25 mouse cellular contexts compared by ENCODE assay signal in genomic region chr2:117763631-117764030, GRCm38 (mm10).
DNase-seq lines count a peak whose midpoint lies in the region; ATAC-seq and TF ChIP-seq lines count a peak whose summit lies in the region.
"Had no signal": no experiment of that assay in that cellular context is flagged by ENCODE, and none has a peak within 500 bp of the region (broad histone marks: within the 10 kb centered on the region; RNA-seq: fewer than 3 reads in every experiment).

No protein-coding gene starts in this region.

- H3K4me2 ChIP-seq in kidney, embryonic 15.5 days = no peak overlapping the region
- no peak overlapping the region for H3K4me2 ChIP-seq in lung, embryonic 14.5 days
- H3K4me2 ChIP-seq in stomach, embryonic 14.5 days (replicated peaks; ENCODE audit: low read depth, low read length) = no peak overlapping the region
- no peak overlapping the region for H3K4me2 ChIP-seq in stomach, postnatal 0 days (replicated peaks; ENCODE audit: low read depth)
- H3K4me2 ChIP-seq: embryonic facial prominence, embryonic 12.5 days; embryonic facial prominence, embryonic 15.5 days; heart, embryonic 11.5 days; hindbrain, embryonic 12.5 days had no signal

- no peaks in the 10 kb centered on the region for H3K27me3 ChIP-seq in kidney, embryonic 15.5 days
- no peaks in the 10 kb centered on the region for H3K27me3 ChIP-seq in lung, embryonic 14.5 days (ENCODE audit: insufficient read depth, low read length)
- H3K27me3 ChIP-seq in stomach, embryonic 14.5 days (ENCODE audit: control insufficient read depth, insufficient read depth, low read length) = no peaks in the 10 kb centered on the region
- no peaks in the 10 kb centered on the region for H3K27me3 ChIP-seq in stomach, postnatal 0 days (ENCODE audit: control insufficient read depth, insufficient read depth, low read length)
- H3K27me3 ChIP-seq: CH12.LX; embryonic facial prominence, embryonic 12.5 days; embryonic facial prominence, embryonic 15.5 days; hindbrain, embryonic 12.5 days; Patski had no signal

- H3K36me3 ChIP-seq in kidney, embryonic 15.5 days = no peaks in the 10 kb centered on the region
- H3K36me3 ChIP-seq in lung, embryonic 14.5 days (ENCODE audit: insufficient read depth) = no peaks in the 10 kb centered on the region
- H3K36me3 ChIP-seq in stomach, embryonic 14.5 days (ENCODE audit: control insufficient read depth, insufficient read depth, low read length) = no peaks in the 10 kb centered on the region
- H3K36me3 ChIP-seq in stomach, postnatal 0 days (ENCODE audit: control insufficient read depth, insufficient read depth, low read length) = no peaks in the 10 kb centered on the region
- H3K36me3 ChIP-seq: embryonic facial prominence, embryonic 12.5 days; embryonic facial prominence, embryonic 15.5 days; G1E; hindbrain, embryonic 12.5 days had no signal

- H3K4me3 ChIP-seq in kidney, embryonic 15.5 days (replicated peaks) = no peak overlapping the region
- no peak overlapping the region for H3K4me3 ChIP-seq in lung, embryonic 14.5 days (ENCODE audit: low read depth, low read length)
- H3K4me3 ChIP-seq in lung, adult 2 months (replicated peaks; ENCODE audit: extremely low read depth, low read depth, low read length) = no peak overlapping the region
- H3K4me3 ChIP-seq in stomach, embryonic 14.5 days (ENCODE audit: low read depth, low read length) = no peak overlapping the region
- no peak overlapping the region for H3K4me3 ChIP-seq in stomach, postnatal 0 days (ENCODE audit: low read depth, low read length)
- H3K4me3 ChIP-seq: embryonic facial prominence, embryonic 12.5 days; embryonic facial prominence, embryonic 15.5 days; gastrocnemius, adult 2 months; hindbrain, embryonic 12.5 days had no signal

- TF ChIP-seq POLR2A in lung, adult 2 months (IDR thresholded peaks at IDR 0.05; ENCODE audit: borderline replicate concordance, extremely low read depth, low read depth, low read length) = no peak

- no peak for TF ChIP-seq CTCF in lung, embryonic 14.5 days (IDR thresholded peaks at IDR 0.05; ENCODE audit: low read depth)
- TF ChIP-seq CTCF in lung, adult 2 months (IDR thresholded peaks at IDR 0.05; ENCODE audit: insufficient read depth, low read length) = no peak
- no peak for TF ChIP-seq CTCF in stomach, postnatal 0 days (IDR thresholded peaks at IDR 0.05; ENCODE audit: low read depth)

- H3K9me3 ChIP-seq in kidney, embryonic 15.5 days (replicated peaks) = no peaks in the 10 kb centered on the region
- H3K9me3 ChIP-seq in lung, embryonic 14.5 days (ENCODE audit: low read depth, low read length) = no peaks in the 10 kb centered on the region
- no peaks in the 10 kb centered on the region for H3K9me3 ChIP-seq in stomach, embryonic 14.5 days (ENCODE audit: control insufficient read depth, low read depth, low read length)
- H3K9me3 ChIP-seq in stomach, postnatal 0 days (ENCODE audit: control insufficient read depth, low read length) = no peaks in the 10 kb centered on the region
- H3K9me3 ChIP-seq: embryonic facial prominence, embryonic 12.5 days; embryonic facial prominence, embryonic 15.5 days; hindbrain, embryonic 12.5 days had no signal

- 0 out of 2 replicates have a peak, but pooled peaks have one; percentile 25 for ATAC-seq in kidney, embryonic 15.5 days (replicated peaks; ENCODE audit: low FRiP score)
- ATAC-seq in lung, embryonic 14.5 days (ENCODE audit: insufficient read depth) = peak; percentile 54
- ATAC-seq in stomach, embryonic 14.5 days (ENCODE audit: insufficient number of reproducible peaks, insufficient read depth, low FRiP score, low read depth) = peak; percentile 14; the same call in 1 of the 2 replicates
- ATAC-seq in stomach, postnatal 0 days (ENCODE audit: low FRiP score, low TSS enrichment) = no peak
- ATAC-seq: forebrain, embryonic 14.5 days; forebrain, postnatal 0 days; Patski had no signal

- no peak for DNase-seq in kidney, postnatal 36 days
- peak; percentile 61 for DNase-seq in lung, embryonic 14.5 days
- no peak for DNase-seq in lung, adult 2 months
- DNase-seq in stomach, postnatal 0 days (ENCODE audit: low spot score) = no peak
- no peak for DNase-seq in ovary, adult 18-20 months (ENCODE audit: low spot score)
- DNase-seq: adrenal gland, postnatal 14 days; B cell, adult 2 months; cerebellum, adult 11 months; cerebellum, adult 2 months; cerebellum, adult 9-11 months; cerebellum, postnatal 25 days; forebrain, postnatal 0 days; gastrocnemius, adult 2 months; gastrocnemius, postnatal 14 days; heart, adult 11 months had no signal

- no peak overlapping the region for H3K9ac ChIP-seq in kidney, embryonic 15.5 days
- H3K9ac ChIP-seq in lung, embryonic 14.5 days = no peak overlapping the region
- no peak overlapping the region for H3K9ac ChIP-seq in stomach, embryonic 14.5 days (replicated peaks; ENCODE audit: low read depth, low read length)
- no peak overlapping the region for H3K9ac ChIP-seq in stomach, postnatal 0 days (ENCODE audit: low read length)
- H3K9ac ChIP-seq: embryonic facial prominence, embryonic 12.5 days; embryonic facial prominence, embryonic 15.5 days; forebrain, postnatal 0 days; hindbrain, embryonic 12.5 days had no signal

- WGBS in kidney, embryonic 15.5 days = 65% methylated on average over 1 of the region's 1 CpGs
- WGBS in lung, embryonic 14.5 days = 40% methylated on average over 1 of the region's 1 CpGs
- 80% methylated on average over 1 of the region's 1 CpGs for WGBS in lung, adult 2 months
- 44% methylated on average over 1 of the region's 1 CpGs for WGBS in stomach, embryonic 14.5 days
- 23% methylated on average over 1 of the region's 1 CpGs for WGBS in stomach, postnatal 0 days

- H3K27ac ChIP-seq in kidney, embryonic 15.5 days = no peak overlapping the region
- peak overlapping the region; percentile 61; the same call in 1 of the 2 replicates for H3K27ac ChIP-seq in lung, embryonic 14.5 days (ENCODE audit: low read depth)
- H3K27ac ChIP-seq in stomach, embryonic 14.5 days (ENCODE audit: low read length) = 0 out of 2 replicates have a peak overlapping the region, but pooled peaks have one; percentile 71
- no peak overlapping the region for H3K27ac ChIP-seq in stomach, postnatal 0 days (replicated peaks)
- H3K27ac ChIP-seq: embryonic facial prominence, embryonic 12.5 days; embryonic facial prominence, embryonic 15.5 days; gastrocnemius, adult 2 months; hindbrain, embryonic 12.5 days had no signal

- no peak for TF ChIP-seq EP300 in stomach, postnatal 0 days (optimal IDR thresholded peaks at IDR 0.05)

- H3K4me1 ChIP-seq in kidney, embryonic 15.5 days = 0 out of 2 replicates have a peak, but pooled peaks cover 2% of the 10 kb centered on the region
- H3K4me1 ChIP-seq in lung, embryonic 14.5 days (ENCODE audit: insufficient read depth) = peaks cover 18% of the 10 kb centered on the region
- H3K4me1 ChIP-seq in lung, adult 2 months (ENCODE audit: control insufficient read depth, insufficient read depth, low read length) = no peaks in the 10 kb centered on the region
- peaks cover 4% of the 10 kb centered on the region; the same call in 1 of the 2 replicates for H3K4me1 ChIP-seq in stomach, embryonic 14.5 days (ENCODE audit: control insufficient read depth, insufficient read depth, low read length)
- no peaks in the 10 kb centered on the region for H3K4me1 ChIP-seq in stomach, postnatal 0 days (replicated peaks; ENCODE audit: control insufficient read depth, insufficient read depth)
- H3K4me1 ChIP-seq: embryonic facial prominence, embryonic 12.5 days; embryonic facial prominence, embryonic 15.5 days; hindbrain, embryonic 12.5 days had no signal

Comparison
In these comparisons a context has a peak if more than half of its experiments do, and no peak if none do; other contexts are left out.
1. H3K27ac ChIP-seq: peak in lung, embryonic 14.5 days (single experiment) and stomach, embryonic 14.5 days (single experiment); none in kidney, embryonic 15.5 days (single experiment) and stomach, postnatal 0 days (single experiment).